Mouse (Mus musculus) CH12.LX (cell line): ENCODE results near the gene Vinac1.

ENCODE experiments used
- CTCF ChIP-seq, 2 experiments: IDR thresholded peaks in 1 of 2; conservative IDR thresholded peaks in 1 of 2; 2 replicates each; pipeline ENCODE4 v1.5.1; 2011 to 2012; ENCODE audit warnings: low read depth in 2 of 2, low read length in 2 of 2, improper control_type of control experiment in 1 of 2, inconsistent platforms in 1 of 2, mild to moderate bottlenecking in 1 of 2, moderate library complexity in 1 of 2
- MAX ChIP-seq: IDR thresholded peaks from 2 replicates; pipeline ENCODE4 v1.6.1; 2011; ENCODE audit warnings: low read length, improper control_type of control experiment
- POLR2A ChIP-seq: IDR thresholded peaks from 2 replicates; pipeline ENCODE4 v1.6.1; 2011; ENCODE audit warnings: low read depth, mild to moderate bottlenecking, improper control_type of control experiment, low read length

DNA sequence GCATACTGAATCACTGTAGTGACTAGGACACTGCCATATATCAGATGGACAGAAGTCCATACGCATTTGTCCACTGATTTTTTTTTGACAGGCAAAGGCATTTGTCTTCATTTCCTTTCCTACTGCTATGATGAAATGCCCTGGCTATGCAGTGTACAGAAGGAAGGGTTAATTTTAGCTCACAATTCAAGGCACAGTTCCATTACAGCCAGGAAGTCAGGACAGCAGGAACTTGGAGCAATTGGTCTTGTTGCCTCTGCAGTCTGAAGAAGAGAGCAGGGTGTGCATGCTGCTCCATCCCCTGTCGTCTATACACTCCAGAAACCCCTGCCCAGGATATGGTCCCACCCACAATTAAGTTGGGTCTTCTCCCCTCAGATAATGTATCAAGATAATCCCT, 31.2 kb upstream of the Vinac1 start:
- TF ChIP-seq MAX (no peak), POLR2A (no peak), CTCF (conservative IDR thresholded peaks at IDR 0.05 in 1 of 2, IDR thresholded peaks at IDR 0.05 in 1 of 2; ENCODE audit: low read depth in 2 of 2, low read length in 2 of 2) (no peak)
